Mouse (Mus musculus): ENCODE data around the gene Klhl6. TPM values are rescaled to one million over a fixed set of nuclear protein-coding genes. Genes with fewer than 3 reads are reported as not detected.

The Klhl6 gene
- polyA plus RNA-seq, 1 experiment from 2014 or later = 8.8 TPM

- DNase-seq (ENCODE audit: low spot score) = no peak
- WGBS = 54% methylated on average over 2 of the region's 2 CpGs
- Histone ChIP-seq H3K4me3 (no peak overlapping the region), H3K4me1 (replicated peaks) (no peaks in the 10 kb centered on the region), H3K36me3 (no peaks in the 10 kb centered on the region), H3K9me3 (no peaks in the 10 kb centered on the region), H3K27me3 (ENCODE audit: insufficient read depth, poor library complexity, severe bottlenecking) (no peaks in the 10 kb centered on the region), H3K27ac (no peak overlapping the region)
Observed at GRCm38 (mm10) chr16:19904734-19905479, 77.9 kb downstream of the Klhl6 start.

DNA sequence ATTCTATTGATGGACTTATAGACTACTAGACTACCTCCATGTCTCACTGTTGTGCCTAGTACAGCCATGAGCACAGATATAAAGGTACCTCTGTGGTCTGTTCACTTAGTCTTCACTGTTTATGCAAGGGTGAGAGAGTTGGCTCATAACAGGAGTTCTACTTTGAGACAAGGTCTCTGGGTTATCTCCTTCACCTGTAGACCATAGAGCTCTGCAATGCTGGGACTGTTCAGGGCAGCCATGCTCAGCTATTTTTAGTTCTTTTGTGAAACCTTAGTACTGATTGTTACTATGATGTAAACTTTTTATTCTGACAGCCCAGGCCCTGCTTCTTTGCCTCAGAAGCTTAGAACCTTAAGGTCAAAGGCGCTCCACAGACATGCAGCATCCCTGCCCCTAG is 79.0 kb downstream of the Klhl6 start:
- WGBS = 98% methylated on average over 1 of the region's 1 CpGs

More for the DNA sequence above, 79.0 kb downstream of the Klhl6 start:
- H3K4me1 ChIP-seq (replicated peaks) = no peaks in the 10 kb centered on the region
- DNase-seq (ENCODE audit: low spot score) = no peak
- no peak overlapping the region for H3K4me3 ChIP-seq
- H3K36me3 ChIP-seq = no peaks in the 10 kb centered on the region
- H3K9me3 ChIP-seq = no peaks in the 10 kb centered on the region
- no peaks in the 10 kb centered on the region for H3K27me3 ChIP-seq (ENCODE audit: insufficient read depth, poor library complexity, severe bottlenecking)
- H3K27ac ChIP-seq = no peak overlapping the region

Other genes with a start within 250 kb of the Klhl6 start
- gene B3gnt5, start 222.8 kb downstream of the Klhl6 start, polyA plus RNA-seq (2016; fragmentation: Nextera tagmentation; extraction: Ambion mirVana) = 32.3 and 35.4 TPM in 2 replicates
- 24.2 and 31.4 TPM in 2 replicates for gene Klhl24, start 114.5 kb upstream of the Klhl6 start, polyA plus RNA-seq (2016; fragmentation: Nextera tagmentation; extraction: Ambion mirVana)
- 35.9 and 39.7 TPM in 2 replicates for gene Yeats2, start 158.0 kb upstream of the Klhl6 start, polyA plus RNA-seq (2016; fragmentation: Nextera tagmentation; extraction: Ambion mirVana)

Data from hindbrain, embryonic 10.5 days (tissue).